Comparison of ENCODE assay signal across 24 mouse cellular contexts in the genomic region with DNA sequence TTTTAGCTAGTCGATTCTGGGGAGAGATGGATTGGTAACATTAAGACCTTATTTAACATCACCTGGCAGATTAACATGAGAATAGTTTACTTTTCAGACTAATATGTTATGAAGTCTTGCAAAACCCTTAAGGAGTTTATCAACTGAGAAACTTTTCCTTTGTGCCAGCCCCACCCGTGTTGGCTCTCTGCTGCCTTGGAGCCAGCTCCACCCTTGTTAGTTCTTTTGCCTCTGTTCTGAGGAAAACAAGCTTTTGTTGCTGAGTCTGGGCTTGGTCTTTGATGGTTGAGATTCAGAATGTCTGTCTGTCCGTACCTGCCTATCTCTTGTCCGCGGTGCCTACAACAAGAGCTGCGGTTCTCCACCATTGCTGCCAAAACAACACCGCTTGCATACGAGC. TPM values are rescaled to one million over a fixed set of nuclear protein-coding genes. Genes with fewer than 3 reads are reported as not detected.
DNase-seq lines count a peak whose midpoint lies in the region; ATAC-seq and TF ChIP-seq lines count a peak whose summit lies in the region.
"Had no signal": no experiment of that assay in that cellular context is flagged by ENCODE, and none has a peak within 500 bp of the region (broad histone marks: within the 10 kb centered on the region; RNA-seq: fewer than 3 reads in every experiment).

No protein-coding gene starts in this region.

- H3K4me1 ChIP-seq in heart, embryonic 10.5 days: no peaks in the 10 kb centered on the region
- H3K4me1 ChIP-seq in lung, adult 2 months (ENCODE audit: control insufficient read depth, insufficient read depth, low read length): no peaks in the 10 kb centered on the region
- H3K4me1 ChIP-seq in stomach, embryonic 16.5 days (ENCODE audit: control insufficient read depth, insufficient read depth, low read length): peaks cover 6% of the 10 kb centered on the region; the same call in 1 of the 2 replicates
- H3K4me1 ChIP-seq: forebrain, embryonic 15.5 days had no signal

- H3K4me2 ChIP-seq in stomach, embryonic 16.5 days (ENCODE audit: low read depth, low read length): no peak overlapping the region
- H3K4me2 ChIP-seq: embryonic facial prominence, embryonic 12.5 days; forebrain, embryonic 12.5 days; forebrain, embryonic 15.5 days; heart, embryonic 11.5 days; hindbrain, embryonic 12.5 days; hindbrain, embryonic 15.5 days had no signal

- no peaks in the 10 kb centered on the region for H3K9me3 ChIP-seq in heart, embryonic 10.5 days
- H3K9me3 ChIP-seq in stomach, embryonic 16.5 days (replicated peaks; ENCODE audit: control insufficient read depth, low read length): no peaks in the 10 kb centered on the region
- H3K9me3 ChIP-seq: embryonic facial prominence, embryonic 12.5 days; forebrain, embryonic 12.5 days; forebrain, embryonic 15.5 days; G1E; hindbrain, embryonic 12.5 days; hindbrain, embryonic 15.5 days had no signal

- no peaks in the 10 kb centered on the region for H3K36me3 ChIP-seq in heart, embryonic 10.5 days
- no peaks in the 10 kb centered on the region for H3K36me3 ChIP-seq in stomach, embryonic 16.5 days (ENCODE audit: control insufficient read depth, insufficient read depth, low read length)
- H3K36me3 ChIP-seq: embryonic facial prominence, embryonic 12.5 days; forebrain, embryonic 12.5 days; forebrain, embryonic 15.5 days; G1E; hindbrain, embryonic 12.5 days; hindbrain, embryonic 15.5 days had no signal

- WGBS in heart, embryonic 10.5 days: 81% methylated on average over 8 of the region's 8 CpGs
- 66% methylated on average over 8 of the region's 8 CpGs for WGBS in lung, adult 2 months
- 56% methylated on average over 8 of the region's 8 CpGs for WGBS in stomach, embryonic 16.5 days

- no peak; the same call in 1 of the 2 replicates for ATAC-seq in stomach, embryonic 16.5 days (ENCODE audit: insufficient read depth, low FRiP score)
- ATAC-seq: forebrain, embryonic 15.5 days; Patski had no signal

- TF ChIP-seq POLR2A in lung, adult 2 months (IDR thresholded peaks at IDR 0.05; ENCODE audit: borderline replicate concordance, extremely low read depth, low read depth, low read length): no peak

- H3K9ac ChIP-seq in stomach, embryonic 16.5 days (ENCODE audit: low read length): no peak overlapping the region
- H3K9ac ChIP-seq: embryonic facial prominence, embryonic 12.5 days; forebrain, embryonic 12.5 days; forebrain, embryonic 15.5 days; hindbrain, embryonic 12.5 days; hindbrain, embryonic 15.5 days had no signal

- no peak overlapping the region for H3K4me3 ChIP-seq in heart, embryonic 10.5 days
- no peak overlapping the region for H3K4me3 ChIP-seq in lung, adult 2 months (replicated peaks; ENCODE audit: extremely low read depth, low read depth, low read length)
- no peak overlapping the region for H3K4me3 ChIP-seq in stomach, embryonic 16.5 days (replicated peaks; ENCODE audit: low read length)
- H3K4me3 ChIP-seq: embryonic facial prominence, embryonic 12.5 days; erythroblast, embryonic 14.5 days; forebrain, embryonic 12.5 days; forebrain, embryonic 15.5 days; heart, adult 2 months; hindbrain, embryonic 12.5 days; hindbrain, embryonic 15.5 days had no signal

- TF ChIP-seq CTCF in lung, adult 2 months (IDR thresholded peaks at IDR 0.05; ENCODE audit: insufficient read depth, low read length): no peak

- H3K27me3 ChIP-seq in heart, embryonic 10.5 days (ENCODE audit: insufficient read depth, poor library complexity, severe bottlenecking): no peaks in the 10 kb centered on the region
- no peaks in the 10 kb centered on the region for H3K27me3 ChIP-seq in stomach, embryonic 16.5 days (ENCODE audit: control insufficient read depth, insufficient read depth, low read length)
- H3K27me3 ChIP-seq: CH12.LX; embryonic facial prominence, embryonic 12.5 days; forebrain, embryonic 12.5 days; forebrain, embryonic 15.5 days; hindbrain, embryonic 12.5 days; hindbrain, embryonic 15.5 days; Patski had no signal

- DNase-seq in heart, adult 11 months: peak; percentile 71
- no peak for DNase-seq in heart, embryonic 10.5 days (ENCODE audit: low spot score)
- peak; percentile 12 for DNase-seq in lung, postnatal 25 days (ENCODE audit: low spot score)
- DNase-seq in lung, adult 2 months: no peak
- DNase-seq in right cerebral cortex, postnatal 14 days: no peak
- DNase-seq: B cell, adult 2 months; cerebellum, adult 18-20 months; cerebellum, adult 9-10 months; cerebellum, postnatal 14 days; gastrocnemius, postnatal 25 days; heart, adult 2 months had no signal

- no peak overlapping the region for H3K27ac ChIP-seq in heart, embryonic 10.5 days
- H3K27ac ChIP-seq in stomach, embryonic 16.5 days (ENCODE audit: low read length): peak overlapping the region; percentile 15; the same call in 1 of the 2 replicates
- H3K27ac ChIP-seq: embryonic facial prominence, embryonic 12.5 days; forebrain, embryonic 12.5 days; forebrain, embryonic 15.5 days; heart, adult 2 months; hindbrain, embryonic 12.5 days; hindbrain, embryonic 15.5 days had no signal

RNA-seq across cellular contexts. Expression of a gene that starts 1.5 kb away (rescaled TPM):
- 0.19 TPM in 1 of 2 replicates, not detected in the other for polyA plus RNA-seq in heart, embryonic 10.5 days (2016; fragmentation: Nextera tagmentation; extraction: Ambion mirVana)
- polyA plus RNA-seq in lung, adult 2 months (2012; rRNA removed): 2.7 and 12.4 TPM in 2 replicates
- polyA plus RNA-seq in stomach, embryonic 16.5 days (2015; fragmentation: Nextera tagmentation; extraction: Ambion mirVana): 0.79 and 1.6 TPM in 2 replicates
- polyA plus RNA-seq: erythroblast, embryonic 14.5 days; forebrain, embryonic 12.5 days; G1E; heart, embryonic 11.5 days; heart, embryonic 14.5 days; heart, postnatal 0 days had no signal

RNA-seq across cellular contexts. Expression of a gene that starts 22.5 kb away (rescaled TPM):
- polyA plus RNA-seq in heart, embryonic 10.5 days (2016; fragmentation: Nextera tagmentation; extraction: Ambion mirVana): not detected in 2 replicates
- not detected in 2 replicates for polyA plus RNA-seq in lung, adult 2 months (2012; rRNA removed)
- 0.13 and 0.32 TPM in 2 replicates for polyA plus RNA-seq in stomach, embryonic 16.5 days (2015; fragmentation: Nextera tagmentation; extraction: Ambion mirVana)
- polyA plus RNA-seq: erythroblast, embryonic 14.5 days; forebrain, embryonic 12.5 days; forebrain, embryonic 15.5 days; G1E; heart, embryonic 11.5 days; heart, embryonic 14.5 days; heart, postnatal 0 days; hindbrain, embryonic 12.5 days; Patski had no signal

RNA-seq across cellular contexts. Expression of a gene that starts 44.7 kb away (rescaled TPM):
- polyA plus RNA-seq in heart, embryonic 10.5 days (2016; fragmentation: Nextera tagmentation; extraction: Ambion mirVana): 0.99 and 1.0 TPM in 2 replicates
- 106 and 114 TPM in 2 replicates for polyA plus RNA-seq in lung, adult 2 months (2012; rRNA removed)
- polyA plus RNA-seq in stomach, embryonic 16.5 days (2015; fragmentation: Nextera tagmentation; extraction: Ambion mirVana): 63.3 and 92.5 TPM in 2 replicates
- polyA plus RNA-seq: erythroblast, embryonic 14.5 days; G1E had no signal

Comparison
In these comparisons a context has a peak if more than half of its experiments do, and no peak if none do; other contexts are left out.
1. DNase-seq: peak in heart, adult 11 months (single experiment) and lung, postnatal 25 days (single experiment); none in heart, embryonic 10.5 days (single experiment), lung, adult 2 months (single experiment) and right cerebral cortex, postnatal 14 days (single experiment).
2. RNA of a gene that starts 44.7 kb away (polyA plus RNA-seq): 106 to 114 TPM in lung, adult 2 months and 63.3 to 92.5 TPM in stomach, embryonic 16.5 days; 0.99 to 1.0 TPM in heart, embryonic 10.5 days; every median in the first group is over 10 times any median in the second.